Mouse (Mus musculus): ENCODE data around the gene Sos1. TPM values are rescaled to one million over a fixed set of nuclear protein-coding genes. Genes with fewer than 3 reads are reported as not detected.
"Not testable (repeated sequence)": the region's sequence is repeated elsewhere in the genome, so short reads cannot be mapped to it uniquely, and the experiment has no call there.

Gene Sos1
- polyA plus RNA-seq, 1 experiment, result 0.06 TPM

DNA sequence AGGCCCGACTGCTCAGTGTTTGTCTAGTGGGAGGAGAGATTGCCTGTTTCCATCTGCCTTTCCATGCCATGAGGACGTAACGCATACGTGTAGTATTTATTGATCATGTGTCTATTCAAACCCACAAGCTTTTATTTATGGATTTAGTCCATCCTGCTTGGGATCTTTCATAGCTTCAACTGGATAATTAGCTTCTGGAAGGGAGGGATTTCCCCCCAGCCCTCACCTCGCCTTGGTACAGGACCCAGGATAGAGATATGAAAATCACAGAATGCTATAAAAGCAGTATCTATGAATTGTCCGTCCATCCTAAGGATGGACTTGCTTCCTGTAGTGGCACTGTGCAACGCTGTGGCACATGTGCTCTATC is 587 bp upstream of the Sos1 start:
- H3K4me3 ChIP-seq (replicated peaks), result peak overlapping the region; percentile 83
- TF ChIP-seq TAL1 (IDR thresholded peaks at IDR 0.05; ENCODE audit: low read length) (no peak), GATA1 (IDR thresholded peaks at IDR 0.05; ENCODE audit: low read length) (no peak)
- no peaks in the 10 kb centered on the region; the same call in 1 of the 2 replicates for H3K36me3 ChIP-seq (ENCODE audit: control insufficient read depth)
- H3K4me1 ChIP-seq (ENCODE audit: control insufficient read depth), result peaks cover 62% of the 10 kb centered on the region
- H3K27me3 ChIP-seq (ENCODE audit: control insufficient read depth), result no peaks in the 10 kb centered on the region
- H3K9me3 ChIP-seq (ENCODE audit: control insufficient read depth, low read length), result no peaks in the 10 kb centered on the region

DNA sequence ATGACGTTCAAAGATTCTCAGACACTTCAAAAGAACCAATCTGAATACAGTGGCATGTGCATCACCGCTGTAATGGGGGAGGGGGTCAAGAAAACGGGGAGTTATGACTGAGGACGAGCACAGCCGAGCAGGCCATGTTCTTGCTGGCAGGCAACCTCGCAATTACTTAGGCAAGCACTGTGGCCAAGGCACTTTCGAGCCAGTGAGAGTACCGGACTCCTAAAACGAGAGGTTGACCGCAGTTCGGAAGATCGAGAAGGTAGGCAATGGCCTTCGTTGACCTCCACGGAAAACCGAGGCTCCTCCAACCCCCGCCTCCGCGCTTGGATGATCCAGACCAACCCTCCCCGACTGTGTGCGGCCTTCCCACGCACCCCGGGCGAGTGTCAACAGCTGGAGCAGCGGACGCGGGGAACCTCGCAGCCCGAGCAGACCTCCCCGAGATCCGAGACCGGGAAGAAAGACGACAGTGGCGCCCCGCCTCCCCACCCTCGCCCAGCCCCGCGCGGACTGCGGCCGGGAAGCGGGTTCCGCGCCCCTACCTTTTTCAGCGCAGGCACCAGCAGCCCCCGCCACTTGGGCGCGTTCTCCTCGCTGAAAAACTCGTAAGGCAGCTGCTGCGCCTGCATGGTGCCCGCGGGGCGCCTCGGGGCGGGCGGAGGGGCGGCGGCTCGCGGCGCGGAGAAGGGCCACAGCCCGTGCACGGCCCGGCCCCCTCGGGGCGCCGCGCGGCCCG is 790 bp downstream of the Sos1 start:
- no peaks in the 10 kb centered on the region for H3K27me3 ChIP-seq (ENCODE audit: control insufficient read depth)
- H3K9me3 ChIP-seq (ENCODE audit: control insufficient read depth, low read length), result no peaks in the 10 kb centered on the region
- no peak for TF ChIP-seq TAL1 (IDR thresholded peaks at IDR 0.05; ENCODE audit: low read length)
- TF ChIP-seq GATA1 (IDR thresholded peaks at IDR 0.05; ENCODE audit: low read length), result no peak
- peaks cover 68% of the 10 kb centered on the region for H3K4me1 ChIP-seq (ENCODE audit: control insufficient read depth)
- peak overlapping the region; percentile 83 for H3K4me3 ChIP-seq (replicated peaks)
- peaks cover 6% of the 10 kb centered on the region for H3K36me3 ChIP-seq (ENCODE audit: control insufficient read depth)

DNA sequence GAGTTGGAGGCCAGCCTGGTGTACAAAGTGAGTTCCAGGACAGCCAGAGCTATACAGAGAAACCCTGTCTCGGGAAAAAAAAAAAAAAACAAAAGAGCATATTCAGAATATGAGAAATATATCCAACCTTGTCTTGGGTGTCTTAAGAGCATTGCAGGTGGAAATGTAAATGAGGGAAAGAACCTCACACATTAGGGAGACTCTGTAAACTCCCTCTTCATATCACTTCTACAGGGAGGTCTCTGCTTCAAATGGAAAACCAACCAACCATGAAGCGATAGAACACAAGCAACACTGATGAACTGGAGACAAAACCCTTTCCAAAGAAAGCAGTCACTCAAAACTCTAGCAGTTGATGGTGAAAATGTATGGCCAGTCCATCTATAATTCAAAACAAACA is 2.6 kb downstream of the Sos1 start:
- H3K9me3 ChIP-seq (ENCODE audit: control insufficient read depth, low read length), result no peaks in the 10 kb centered on the region
- no peaks in the 10 kb centered on the region for H3K27me3 ChIP-seq (ENCODE audit: control insufficient read depth)
- H3K36me3 ChIP-seq (ENCODE audit: control insufficient read depth), result peaks cover 12% of the 10 kb centered on the region
- TF ChIP-seq TAL1 (IDR thresholded peaks at IDR 0.05; ENCODE audit: low read length), result no peak
- no peak for TF ChIP-seq GATA1 (IDR thresholded peaks at IDR 0.05; ENCODE audit: low read length)
- H3K4me1 ChIP-seq (ENCODE audit: control insufficient read depth), result peaks cover 67% of the 10 kb centered on the region
- H3K4me3 ChIP-seq (replicated peaks), result no peak overlapping the region

DNA sequence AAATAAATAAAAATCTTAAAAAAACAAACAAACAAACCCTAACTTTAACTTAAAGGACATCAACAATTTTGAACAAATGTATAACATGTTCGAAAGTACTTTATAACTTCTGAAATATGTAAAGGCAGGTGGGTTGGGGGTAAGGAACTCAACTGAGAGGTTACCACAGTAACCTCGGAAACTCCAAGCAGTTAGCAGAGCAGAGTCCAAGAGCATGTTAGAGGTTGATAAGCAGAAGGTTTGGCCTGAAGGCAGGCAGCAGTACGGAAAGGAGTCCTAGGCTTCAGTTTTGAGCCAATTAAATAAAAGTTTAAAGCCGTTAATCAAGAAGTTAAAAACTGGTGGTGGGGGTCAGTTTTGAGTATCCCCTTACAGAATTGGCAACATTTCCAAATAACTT is 3.8 kb downstream of the Sos1 start:
- Histone ChIP-seq H3K36me3 (ENCODE audit: control insufficient read depth) (peaks cover 12% of the 10 kb centered on the region), H3K4me1 (ENCODE audit: control insufficient read depth) (peaks cover 62% of the 10 kb centered on the region)

DNA sequence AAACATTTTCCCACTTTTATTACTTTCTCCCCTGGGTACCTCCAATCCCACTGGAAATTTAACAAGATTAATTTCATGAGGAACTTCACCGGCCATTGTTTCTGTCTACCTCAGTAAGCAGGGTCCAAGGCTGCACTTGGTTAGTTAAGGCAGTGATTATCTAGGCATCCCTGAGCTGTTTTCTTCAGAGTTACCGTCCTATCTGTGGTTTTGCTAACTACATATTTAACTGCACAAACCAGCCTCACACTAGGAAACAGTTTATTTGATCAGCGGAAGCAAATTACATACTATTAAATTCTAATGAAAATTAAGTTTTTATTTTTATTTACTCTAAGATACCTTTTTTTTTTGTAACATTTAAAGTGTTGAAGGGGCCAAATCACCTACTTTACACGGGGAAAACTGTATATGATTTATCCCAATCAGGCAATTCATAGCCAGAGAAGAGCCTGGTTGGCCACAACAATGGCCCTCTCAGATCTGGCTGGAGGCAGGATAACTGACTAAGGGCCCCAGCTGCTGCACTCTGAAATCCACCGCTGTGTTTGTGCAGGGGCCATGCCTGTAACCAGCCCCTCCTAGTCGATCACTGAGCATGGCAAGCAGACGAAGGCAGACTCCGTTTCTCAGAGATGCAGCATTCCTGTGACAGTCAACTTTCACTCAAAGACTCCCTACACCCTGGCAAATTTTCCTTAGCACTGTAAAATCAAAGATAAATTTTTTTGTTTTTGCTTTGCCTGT is 9.0 kb downstream of the Sos1 start:
- H3K36me3 ChIP-seq (ENCODE audit: control insufficient read depth), result peaks cover 12% of the 10 kb centered on the region
- peaks cover 39% of the 10 kb centered on the region for H3K4me1 ChIP-seq (ENCODE audit: control insufficient read depth)
- no peaks in the 10 kb centered on the region for H3K9me3 ChIP-seq (ENCODE audit: control insufficient read depth, low read length)
- no peak overlapping the region for H3K4me3 ChIP-seq (replicated peaks)
- no peak for TF ChIP-seq GATA1 (IDR thresholded peaks at IDR 0.05; ENCODE audit: low read length)
- no peaks in the 10 kb centered on the region for H3K27me3 ChIP-seq (ENCODE audit: control insufficient read depth)

More for the DNA sequence above, 3.8 kb downstream of the Sos1 start:
- no peak for TF ChIP-seq GATA1 (IDR thresholded peaks at IDR 0.05; ENCODE audit: low read length)
- no peaks in the 10 kb centered on the region for H3K9me3 ChIP-seq (ENCODE audit: control insufficient read depth, low read length)
- no peak overlapping the region for H3K4me3 ChIP-seq (replicated peaks)
- no peaks in the 10 kb centered on the region for H3K27me3 ChIP-seq (ENCODE audit: control insufficient read depth)

DNA sequence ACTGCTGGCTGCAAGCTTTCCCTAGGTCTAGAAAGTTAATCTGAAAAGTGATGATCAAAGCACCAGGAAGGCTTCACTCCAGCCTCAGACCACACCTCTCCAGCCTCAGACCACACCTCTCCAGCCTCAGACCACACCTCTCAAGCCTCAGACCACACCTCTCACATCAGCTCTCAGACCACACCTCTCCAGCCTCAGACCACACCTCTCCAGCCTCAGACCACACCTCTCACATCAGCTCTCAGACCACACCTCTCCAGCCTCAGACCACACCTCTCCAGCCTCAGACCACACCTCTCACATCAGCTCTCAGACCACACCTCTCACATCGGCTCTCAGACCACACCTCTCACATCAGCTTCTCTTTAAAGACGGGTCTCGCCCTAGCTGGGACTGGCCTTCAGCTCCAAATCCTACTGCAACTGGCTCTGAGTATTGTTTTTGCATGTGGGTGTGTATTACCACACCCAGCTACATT is 11.8 kb downstream of the Sos1 start:
- peaks cover 26% of the 10 kb centered on the region for H3K4me1 ChIP-seq (ENCODE audit: control insufficient read depth)
- not testable (repeated sequence) for H3K9me3 ChIP-seq (ENCODE audit: control insufficient read depth, low read length); H3K36me3 ChIP-seq (ENCODE audit: control insufficient read depth); H3K27me3 ChIP-seq (ENCODE audit: control insufficient read depth); H3K4me3 ChIP-seq (replicated peaks)

DNA sequence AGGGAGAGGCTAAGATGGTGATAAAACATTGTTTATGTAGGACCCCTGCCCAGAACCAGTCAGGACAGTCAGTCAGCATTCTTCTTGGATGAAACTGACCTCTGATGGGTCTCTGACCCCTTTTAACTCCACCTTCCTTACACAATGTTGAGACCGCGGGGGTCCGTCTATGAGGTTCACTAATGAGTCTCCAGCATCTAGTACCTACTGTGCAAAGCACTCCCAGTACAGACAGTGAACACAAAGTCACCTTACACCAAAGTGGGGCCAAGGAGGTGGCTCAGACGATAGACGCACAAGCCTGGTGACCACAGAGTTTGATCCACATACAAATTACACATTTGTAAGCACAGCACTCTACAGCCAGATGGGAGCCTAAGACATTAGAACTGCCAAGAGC is 20.0 kb downstream of the Sos1 start:
- Histone ChIP-seq H3K27me3 (ENCODE audit: control insufficient read depth) (no peaks in the 10 kb centered on the region), H3K4me3 (replicated peaks) (no peak overlapping the region), H3K36me3 (ENCODE audit: control insufficient read depth) (peaks cover 8% of the 10 kb centered on the region), H3K4me1 (ENCODE audit: control insufficient read depth) (peaks cover 7% of the 10 kb centered on the region), H3K9me3 (ENCODE audit: control insufficient read depth, low read length) (no peaks in the 10 kb centered on the region)
- TF ChIP-seq GATA1 (IDR thresholded peaks at IDR 0.05; ENCODE audit: low read length) (no peak), TAL1 (IDR thresholded peaks at IDR 0.05; ENCODE audit: low read length) (no peak)

DNA sequence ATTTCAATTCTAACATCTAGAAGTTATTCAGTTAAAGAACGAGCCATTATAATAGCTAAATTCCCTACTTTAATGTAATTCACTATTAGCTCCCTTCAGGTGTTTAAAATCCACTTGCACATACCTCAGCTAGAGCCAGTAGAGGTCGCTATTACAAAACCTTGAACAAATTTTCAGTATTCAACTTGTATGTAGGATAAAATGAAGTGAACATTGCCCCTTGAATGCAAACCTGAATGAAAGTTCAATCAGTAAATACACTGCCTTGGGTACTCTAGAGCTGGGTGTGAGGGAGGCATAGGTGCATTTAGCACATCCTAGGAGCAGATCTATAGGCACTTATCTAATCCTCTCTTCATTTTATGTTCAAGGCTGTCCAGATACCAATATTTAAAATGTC is 24.6 kb downstream of the Sos1 start:
- no peaks in the 10 kb centered on the region for H3K27me3 ChIP-seq (ENCODE audit: control insufficient read depth)
- H3K4me3 ChIP-seq (replicated peaks), result no peak overlapping the region
- TF ChIP-seq TAL1 (IDR thresholded peaks at IDR 0.05; ENCODE audit: low read length) (no peak), GATA1 (IDR thresholded peaks at IDR 0.05; ENCODE audit: low read length) (no peak)
- H3K9me3 ChIP-seq (ENCODE audit: control insufficient read depth, low read length), result no peaks in the 10 kb centered on the region
- H3K4me1 ChIP-seq (ENCODE audit: control insufficient read depth), result peaks cover 2% of the 10 kb centered on the region; the same call in 1 of the 2 replicates
- peaks cover 16% of the 10 kb centered on the region for H3K36me3 ChIP-seq (ENCODE audit: control insufficient read depth)

DNA sequence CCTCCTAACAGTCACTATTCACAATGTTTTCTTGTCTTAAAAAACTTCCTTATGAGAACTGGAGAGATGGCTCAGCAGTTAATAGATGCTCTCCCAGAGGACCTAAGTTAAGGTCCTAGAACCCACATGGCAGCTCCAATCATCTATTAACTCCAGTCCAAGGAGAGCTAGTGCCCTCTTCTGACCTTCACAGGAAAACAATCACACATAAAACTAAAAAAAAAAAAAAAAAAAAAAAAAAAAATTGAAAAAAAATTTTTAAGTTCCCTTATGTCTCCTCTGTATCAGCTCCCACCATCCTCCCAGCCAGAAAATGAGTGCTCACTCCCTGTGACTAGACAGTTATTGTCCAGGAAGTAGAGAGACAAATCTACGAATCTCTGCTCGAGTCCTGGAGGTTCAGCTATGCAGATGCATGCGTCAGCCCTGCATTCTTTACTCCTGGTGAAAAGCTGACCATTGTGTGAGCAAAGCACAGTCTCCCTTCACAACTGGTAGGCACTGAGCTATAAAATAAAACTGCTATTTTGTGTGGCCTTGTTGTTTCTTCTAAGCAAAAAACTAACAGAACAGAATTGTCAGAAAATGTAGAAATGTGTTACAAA is 29.7 kb downstream of the Sos1 start:
- H3K36me3 ChIP-seq (ENCODE audit: control insufficient read depth), result peaks cover 35% of the 10 kb centered on the region
- TF ChIP-seq TAL1 (IDR thresholded peaks at IDR 0.05; ENCODE audit: low read length), result no peak
- TF ChIP-seq GATA1 (IDR thresholded peaks at IDR 0.05; ENCODE audit: low read length), result no peak
- H3K27me3 ChIP-seq (ENCODE audit: control insufficient read depth), result no peaks in the 10 kb centered on the region
- no peaks in the 10 kb centered on the region for H3K4me1 ChIP-seq (ENCODE audit: control insufficient read depth)
- H3K9me3 ChIP-seq (ENCODE audit: control insufficient read depth, low read length), result no peaks in the 10 kb centered on the region
- H3K4me3 ChIP-seq (replicated peaks), result no peak overlapping the region

Data from erythroblast, embryonic 14.5 days (primary cell).